Mouse (Mus musculus) fibroblast of lung, adult 2 months (primary cell): ENCODE measurements around the gene Rccd1.

Experiments
- DNase-seq: peaks from one replicate; pipeline ENCODE4 v3.0.0-alpha.2; 2011; ENCODE audit warnings: low read depth

Gene Rccd1

DNA sequence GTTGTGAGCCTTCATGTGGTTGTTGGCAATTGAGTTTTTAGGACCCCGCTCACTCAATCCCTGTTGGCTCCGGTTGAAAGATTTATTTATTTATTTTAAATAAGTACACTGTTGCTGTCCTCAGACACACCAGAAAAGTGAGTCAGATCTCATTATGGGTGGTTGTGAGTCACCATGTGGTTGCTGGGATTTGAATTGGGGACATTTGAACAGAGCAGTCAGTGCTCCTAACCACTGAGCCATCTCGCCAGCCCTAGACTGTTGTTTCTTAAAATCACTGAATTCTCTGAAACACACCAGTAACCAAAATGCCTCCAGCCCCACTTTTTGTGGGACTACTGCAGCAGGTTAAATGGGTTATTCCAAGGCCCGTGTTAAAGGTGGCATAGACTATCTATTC lies 25.5 kb downstream of the Rccd1 start:
- DNase-seq: peak; percentile 22

DNA sequence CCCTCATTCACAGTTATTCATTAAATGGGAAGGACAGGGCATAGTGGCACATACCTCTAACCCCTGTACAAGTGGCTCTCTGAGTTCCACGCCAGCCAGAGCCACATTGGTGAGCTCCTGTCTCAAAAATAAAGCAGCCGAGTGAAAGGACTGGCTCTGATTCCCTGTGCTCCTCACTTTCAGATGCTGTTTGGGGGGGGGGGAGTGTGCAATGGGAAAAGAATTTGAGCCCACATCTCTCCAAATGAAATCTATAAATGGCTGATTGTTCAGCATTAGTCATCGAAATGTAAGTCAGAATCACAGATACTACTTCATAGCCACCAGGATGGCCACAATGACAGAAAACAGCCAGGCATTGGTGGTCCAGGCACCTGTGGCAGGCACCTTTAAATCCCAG lies 27.2 kb downstream of the Rccd1 start:
- DNase-seq: no peak

DNA sequence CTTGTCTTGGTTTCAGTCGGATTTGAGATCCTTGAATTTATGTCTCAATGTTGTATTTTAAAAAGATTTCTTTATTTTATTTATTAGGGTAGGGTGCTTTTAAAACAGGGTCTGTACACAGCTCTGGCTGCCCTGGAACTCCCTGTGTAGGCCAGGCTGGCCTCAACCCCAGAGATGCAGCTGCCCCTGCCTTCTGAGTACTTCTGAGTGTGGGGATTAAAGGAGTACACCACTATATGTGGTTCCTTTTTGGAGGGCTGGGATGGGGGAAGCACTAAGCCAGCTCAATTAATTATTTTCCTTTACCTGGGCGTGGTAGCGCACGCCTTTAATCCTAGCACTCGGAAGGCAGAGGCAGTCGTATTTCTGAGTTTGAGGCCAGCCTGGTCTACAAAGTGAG lies 27.8 kb downstream of the Rccd1 start:
- DNase-seq: no peak

DNA sequence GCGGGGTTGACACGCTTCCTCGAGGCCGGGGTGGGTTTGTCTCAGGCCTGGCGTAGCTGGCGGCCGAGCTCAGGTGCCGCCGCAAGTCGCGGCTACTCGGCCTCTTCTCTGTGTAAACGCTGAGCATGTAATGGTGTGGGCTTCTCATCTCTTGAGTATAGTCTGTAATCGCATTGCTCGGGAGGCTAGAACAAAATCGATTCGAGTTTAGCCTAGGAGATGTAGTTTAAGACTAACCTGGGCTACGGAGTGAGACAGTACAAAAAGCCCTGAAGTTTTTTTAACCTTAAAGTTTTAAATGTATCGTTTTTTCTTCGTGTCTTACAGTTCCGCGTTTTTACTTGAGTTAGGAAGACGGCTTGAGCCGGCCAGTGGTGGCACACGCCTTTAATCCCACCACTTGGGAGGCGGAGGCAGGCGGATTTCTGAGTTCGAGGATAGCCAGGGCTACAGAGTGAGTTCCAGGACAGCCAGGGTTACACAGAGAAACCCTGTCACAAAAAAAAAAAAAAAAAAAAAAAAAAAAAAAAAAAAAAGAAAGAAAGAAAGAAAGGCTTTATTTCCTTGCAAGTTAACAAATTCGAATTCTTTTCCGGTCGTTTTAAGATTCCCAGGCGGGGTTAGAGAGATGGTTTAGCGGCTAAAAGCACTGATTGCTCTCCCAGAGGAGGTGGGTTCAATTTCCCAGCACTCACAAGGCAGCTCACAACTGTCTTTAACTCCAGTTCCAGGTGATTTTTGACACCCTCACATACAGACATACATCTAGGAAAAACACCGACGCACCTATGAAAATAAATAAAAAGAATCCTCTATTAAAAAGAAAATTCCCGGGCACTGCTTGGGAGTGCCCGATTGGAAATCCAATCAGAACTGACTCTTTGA lies 29.2 kb downstream of the Rccd1 start:
- DNase-seq: no peak

DNA sequence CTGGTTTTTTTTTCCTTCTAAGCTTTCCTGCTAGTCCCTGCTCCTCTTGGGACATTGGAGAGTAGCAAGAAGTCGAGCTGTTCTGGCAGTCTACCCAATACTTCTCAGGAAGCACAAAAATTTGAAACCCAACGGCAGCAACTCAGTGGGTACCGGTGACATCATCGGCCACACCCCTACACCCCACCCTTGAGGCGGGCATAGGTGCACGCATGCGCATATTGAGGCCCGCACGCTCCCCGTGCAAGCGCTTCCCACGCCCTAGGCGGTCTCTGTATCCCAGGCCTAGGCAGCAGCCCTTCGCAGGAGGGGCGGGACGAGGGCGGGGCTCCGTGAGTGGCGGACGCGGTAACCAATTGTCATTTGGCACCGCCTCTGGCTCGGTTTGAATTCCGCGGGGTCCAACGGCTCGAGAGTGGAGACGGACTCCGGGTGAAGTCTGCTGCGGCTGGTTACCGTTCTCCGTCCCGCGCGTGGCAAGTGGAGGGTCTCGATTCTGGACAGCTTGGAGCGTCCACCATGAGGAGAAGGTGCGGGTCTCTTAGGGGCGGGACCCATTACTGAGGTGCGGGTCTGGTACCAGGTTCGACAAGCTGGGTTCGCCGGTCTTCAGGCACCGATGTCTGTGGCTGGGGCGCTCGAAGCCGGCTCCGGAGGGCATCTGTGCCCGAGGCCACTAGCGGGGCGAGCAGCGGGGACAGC lies 30.0 kb downstream of the Rccd1 start, which contains the start of gene Prc1:
TSS of gene Prc1 (plus strand) at position 389 of the 702 bp plus-strand sequence.
- peak; percentile 95 for DNase-seq

DNA sequence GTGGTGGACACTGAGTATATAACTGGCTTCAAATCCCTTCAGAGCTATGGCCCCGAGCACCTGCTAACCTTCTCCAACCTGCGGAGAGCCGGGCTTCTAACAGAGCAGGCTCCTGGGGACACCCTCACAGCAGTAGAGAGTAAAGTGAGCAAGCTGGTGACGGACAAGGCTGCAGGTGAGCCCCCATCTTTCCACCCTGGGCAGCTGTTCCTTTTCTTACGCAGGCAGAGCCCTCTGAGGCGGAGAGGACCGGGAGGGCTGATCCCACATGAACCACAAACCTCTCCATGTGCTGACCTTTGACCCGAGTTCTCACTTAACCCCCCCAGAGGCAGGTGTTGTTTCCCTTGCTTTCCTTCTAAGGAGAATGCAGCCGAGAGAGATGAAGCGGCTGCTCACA lies 36.5 kb downstream of the Rccd1 start:
- DNase-seq: no peak

DNA sequence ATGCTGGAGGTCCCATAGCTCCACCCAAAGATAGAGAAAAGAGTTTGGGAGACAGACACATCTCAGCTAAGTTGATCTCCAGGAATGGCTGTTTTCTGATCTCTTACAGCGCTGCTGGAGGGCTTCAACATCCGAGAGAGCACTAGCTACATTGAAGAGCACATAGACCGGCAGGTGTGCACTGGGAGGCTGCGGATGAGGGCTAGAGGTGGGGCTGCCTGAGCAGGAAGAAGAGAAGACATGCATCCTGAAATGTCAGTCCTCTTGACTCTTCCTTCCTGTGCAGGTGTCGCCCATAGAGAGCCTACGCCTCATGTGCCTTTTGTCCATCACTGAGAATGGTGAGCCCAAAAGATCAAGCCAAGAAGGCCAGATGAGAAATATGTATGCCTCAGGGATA lies 38.5 kb downstream of the Rccd1 start:
- no peak for DNase-seq

DNA sequence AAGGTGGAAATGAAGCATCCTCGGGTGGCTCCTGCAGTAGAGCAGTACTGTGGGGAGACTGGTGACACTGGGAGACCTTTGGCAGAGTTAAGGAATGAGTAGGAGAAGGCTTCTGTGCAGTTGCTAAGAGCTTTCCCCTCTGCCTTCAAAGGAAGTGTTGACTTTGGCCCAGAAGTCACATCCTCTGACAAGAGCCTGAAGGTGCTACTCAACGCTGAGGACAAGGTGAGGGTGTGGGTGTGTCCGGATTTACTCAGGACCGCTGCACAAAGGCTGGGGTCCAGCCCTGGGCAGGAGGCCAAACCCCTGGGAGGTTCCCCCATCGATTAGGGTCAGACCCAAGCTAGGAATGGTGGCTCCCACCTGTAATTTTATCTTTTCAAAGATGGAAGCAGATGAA lies 39.9 kb downstream of the Rccd1 start:
- DNase-seq: no peak

DNA sequence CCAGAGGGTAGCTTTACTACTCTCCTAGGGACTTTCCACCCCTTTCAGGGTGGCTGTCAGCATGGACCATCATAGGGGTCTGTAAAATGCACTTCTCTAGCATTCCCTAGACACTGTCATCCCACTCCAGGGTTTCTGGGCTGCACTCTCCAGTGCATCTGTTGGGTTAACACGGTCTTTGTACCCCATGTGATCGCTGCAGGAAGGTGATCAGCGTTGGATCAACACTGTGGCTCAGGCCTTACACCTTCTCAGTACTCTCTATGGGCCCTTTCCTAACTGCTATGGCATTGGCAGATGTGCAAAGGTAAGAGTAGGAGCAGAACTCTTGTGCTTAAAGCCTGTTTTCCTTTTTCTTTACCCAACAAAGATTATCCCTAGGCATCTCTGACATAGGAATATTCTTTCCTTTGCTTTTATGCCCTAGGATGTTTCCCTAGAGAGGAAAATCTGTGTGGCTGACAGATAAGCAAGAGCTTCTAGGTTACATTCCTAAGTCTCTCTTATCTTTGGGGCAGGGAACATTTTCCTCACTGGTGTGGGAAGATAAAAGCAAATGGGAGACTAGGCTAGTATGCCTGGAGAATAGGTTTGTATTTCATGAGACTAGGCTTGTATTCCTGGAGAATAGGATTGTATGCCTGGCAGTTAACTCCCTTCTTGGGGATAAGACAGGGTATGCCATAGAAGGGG lies 40.9 kb downstream of the Rccd1 start:
- DNase-seq: no peak

DNA sequence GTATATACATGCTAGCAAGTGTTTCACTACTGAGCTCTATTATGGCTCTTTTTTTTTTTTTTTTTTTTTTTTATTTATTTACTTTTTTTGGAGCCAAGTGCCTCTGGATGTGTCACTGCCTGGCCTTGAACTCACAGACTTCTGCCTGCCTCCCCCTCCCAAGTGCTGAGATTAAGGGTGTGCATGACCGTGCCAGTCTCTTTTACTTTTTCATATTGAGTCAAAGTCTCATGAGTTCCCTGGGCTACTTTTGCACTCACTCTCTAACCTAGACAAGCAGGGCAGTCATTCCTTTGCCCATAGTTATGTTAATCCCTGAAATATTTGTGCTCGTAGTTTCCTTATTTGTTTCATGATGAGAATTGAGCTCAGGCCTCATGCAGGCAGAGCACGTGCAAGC lies 42.6 kb downstream of the Rccd1 start:
- DNase-seq: no peak

DNA sequence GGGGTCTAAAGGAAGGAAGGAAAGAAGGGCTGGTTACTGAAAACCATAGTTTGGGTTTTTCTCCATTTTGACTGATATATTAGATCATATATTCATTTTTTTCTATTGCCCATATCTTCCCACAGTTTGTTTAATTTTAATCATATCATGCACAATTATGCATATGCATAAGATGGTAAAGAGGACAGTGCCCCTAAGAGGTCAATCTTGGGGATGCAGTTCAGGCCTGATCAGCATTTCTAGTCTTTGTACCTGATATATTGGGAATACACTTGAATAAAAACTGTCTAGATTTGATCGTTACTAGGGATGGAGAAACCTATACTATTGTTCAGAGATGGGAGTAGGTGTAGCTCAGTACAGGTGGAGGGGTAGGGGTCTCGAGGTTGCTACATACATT lies 43.3 kb downstream of the Rccd1 start:
- DNase-seq: no peak

DNA sequence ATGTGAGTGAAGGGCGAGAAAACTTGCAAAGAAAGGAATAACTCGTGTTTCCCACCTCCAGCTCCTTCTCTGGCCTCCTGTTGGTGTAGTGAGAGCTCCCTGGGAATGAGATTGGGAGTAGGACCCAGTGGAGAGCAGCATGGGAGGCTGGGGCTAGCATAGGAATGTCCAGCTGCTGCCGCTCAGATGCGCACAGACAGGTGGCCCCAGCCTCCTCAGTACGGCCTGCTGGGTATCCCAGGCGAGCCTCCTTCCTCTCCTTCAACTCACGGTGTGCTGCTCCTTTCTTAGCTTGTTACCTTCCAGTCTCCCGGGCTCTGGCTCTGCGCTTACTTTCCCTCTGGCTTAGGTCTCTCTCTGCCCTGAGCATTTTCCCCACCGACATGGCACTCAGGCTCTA lies 44.2 kb downstream of the Rccd1 start:
- no peak for DNase-seq

DNA sequence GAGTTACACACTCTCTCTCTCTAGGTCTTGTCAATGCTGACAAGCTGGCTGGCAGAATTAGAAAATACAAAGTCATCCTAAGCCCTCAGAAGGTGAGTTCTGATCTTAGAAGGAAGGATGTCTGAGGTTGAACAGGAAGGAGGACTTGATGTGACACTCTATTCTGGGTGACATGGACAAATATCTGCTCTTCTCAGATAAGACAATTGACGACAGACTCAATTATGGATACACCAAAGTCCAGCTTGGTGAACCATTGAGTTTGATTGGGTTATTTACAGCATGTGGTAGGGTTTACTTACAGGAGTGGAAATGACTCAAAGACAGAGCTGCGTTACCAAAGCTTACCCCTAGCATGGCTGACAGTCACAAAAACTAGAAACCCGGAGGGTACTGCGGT lies 47.9 kb downstream of the Rccd1 start:
- DNase-seq: no peak

DNA sequence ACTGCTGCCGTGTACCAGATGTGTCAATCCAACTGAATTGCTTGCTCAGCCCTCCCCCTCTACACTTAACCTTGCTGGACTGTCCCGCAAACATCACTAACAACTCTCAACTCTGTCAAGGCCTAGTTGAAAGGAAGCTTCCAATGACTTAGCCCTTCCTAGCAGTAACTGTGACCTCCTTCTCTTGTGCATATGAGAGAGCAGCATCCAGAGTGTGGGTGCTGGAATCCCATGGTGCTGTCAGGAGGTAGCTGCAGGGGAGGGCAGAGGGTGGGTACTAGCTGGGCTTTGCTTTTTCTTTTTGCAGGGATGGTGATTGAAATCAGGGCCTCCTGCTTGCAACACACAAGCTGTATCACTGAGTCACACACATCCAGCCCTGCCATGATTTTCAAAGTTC lies 50.8 kb downstream of the Rccd1 start:
- no peak for DNase-seq

DNA sequence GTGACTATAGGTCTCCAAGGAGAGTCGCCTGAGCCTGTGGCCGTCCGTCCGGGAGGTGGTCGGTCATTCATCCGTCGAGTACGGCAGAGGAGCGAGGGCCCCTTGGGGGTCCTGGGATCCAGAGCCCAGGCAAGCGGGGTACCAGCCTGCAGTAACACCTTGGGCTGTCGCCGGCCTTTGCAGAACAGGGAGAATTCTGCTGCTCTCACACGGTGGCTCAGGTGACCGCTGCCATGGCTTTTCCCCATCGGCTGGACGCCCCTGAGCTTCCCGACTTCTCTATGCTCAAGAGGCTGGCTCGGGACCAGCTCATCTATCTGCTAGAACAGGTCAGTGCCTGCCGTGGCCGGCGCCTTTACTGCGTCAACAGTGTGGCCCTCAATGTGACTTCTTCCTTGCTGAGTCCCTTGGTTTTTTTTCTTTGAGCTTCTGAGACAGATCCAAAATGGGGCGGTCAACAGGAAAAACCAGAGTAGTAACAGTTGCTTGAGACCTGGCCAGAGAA lies 54.5 kb downstream of the Rccd1 start:
- no peak for DNase-seq

DNA sequence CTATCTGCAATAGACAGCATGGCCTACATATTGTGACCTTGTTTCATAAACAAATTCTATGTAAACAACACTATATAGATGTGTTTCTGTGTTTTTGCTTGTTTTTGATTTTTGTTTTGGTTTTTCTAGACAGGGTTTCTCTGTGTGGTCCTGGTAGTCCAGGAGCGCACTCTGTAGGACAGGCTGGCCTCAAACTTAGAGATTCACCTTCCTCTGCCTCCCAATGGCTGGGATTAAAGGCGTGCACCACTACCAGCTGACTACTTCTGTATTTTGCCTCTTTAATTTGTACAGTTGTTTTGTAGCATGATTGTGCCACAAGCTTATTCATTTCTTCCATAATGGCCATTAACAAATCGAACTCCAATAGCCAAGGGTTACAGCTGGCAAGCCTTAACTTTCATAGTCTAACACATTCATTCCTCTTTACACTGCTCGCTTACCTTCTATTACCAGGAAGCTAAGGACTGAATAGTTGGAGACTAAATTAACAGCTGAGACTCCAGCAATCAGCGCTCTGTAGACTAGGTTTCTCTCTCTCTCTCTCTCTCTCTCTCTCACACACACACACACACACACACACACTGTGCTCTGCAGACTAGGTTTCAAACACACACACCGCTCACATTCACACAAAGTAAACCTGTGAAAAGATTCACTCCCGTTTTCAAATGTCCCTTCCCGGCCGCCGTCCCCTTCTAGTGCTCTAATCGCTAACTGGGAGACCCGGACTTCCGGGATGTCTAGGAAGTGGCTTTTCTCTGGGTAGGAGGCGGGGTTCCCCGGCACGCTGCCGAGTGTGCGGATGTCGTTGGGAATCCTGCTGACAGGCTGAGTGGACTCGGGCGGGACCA lies 55.1 kb downstream of the Rccd1 start, which contains the start of gene Vps33b:
TSS of gene Vps33b (plus strand) at position 753 of the 854 bp plus-strand sequence.
- peak; percentile 62 for DNase-seq

DNA sequence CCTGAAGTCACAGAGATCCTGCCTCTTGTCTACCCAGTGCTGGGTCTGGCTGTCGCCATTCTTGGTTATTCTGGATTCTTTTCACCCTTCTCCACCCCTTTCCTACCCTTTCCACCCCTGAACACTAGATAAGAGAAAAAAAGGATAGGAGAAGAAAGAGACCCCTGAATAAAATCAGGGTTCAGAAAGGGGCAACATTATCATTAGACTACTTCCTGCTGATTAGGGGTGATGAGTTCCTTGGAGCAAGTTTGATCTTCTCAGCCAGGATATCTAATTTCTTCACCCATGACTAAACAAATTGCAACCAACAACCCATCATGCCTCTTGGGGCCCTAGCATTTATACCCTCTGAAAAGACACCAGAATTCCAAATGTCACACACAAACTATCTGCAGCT lies 56.5 kb downstream of the Rccd1 start:
- DNase-seq: no peak

DNA sequence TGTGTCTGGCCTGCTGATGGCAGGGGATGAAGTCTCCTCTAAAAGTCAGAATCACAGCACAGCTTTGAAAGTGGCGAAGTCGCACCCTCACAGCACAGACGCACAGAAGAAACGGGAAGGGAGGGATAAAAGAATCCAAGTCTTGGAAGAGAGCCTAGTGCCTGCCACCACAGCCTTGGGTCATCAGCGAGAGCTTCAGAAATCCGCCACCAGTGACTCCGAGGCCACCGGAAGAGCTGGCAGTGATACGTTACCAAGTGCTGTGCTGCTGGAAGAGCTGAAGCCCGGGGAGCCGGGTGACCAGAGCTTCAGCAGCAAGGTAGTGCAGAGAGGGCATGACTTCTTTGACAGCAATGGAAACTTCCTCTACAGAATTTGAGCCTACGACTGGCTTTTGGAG lies 59.6 kb downstream of the Rccd1 start:
- no peak for DNase-seq

DNA sequence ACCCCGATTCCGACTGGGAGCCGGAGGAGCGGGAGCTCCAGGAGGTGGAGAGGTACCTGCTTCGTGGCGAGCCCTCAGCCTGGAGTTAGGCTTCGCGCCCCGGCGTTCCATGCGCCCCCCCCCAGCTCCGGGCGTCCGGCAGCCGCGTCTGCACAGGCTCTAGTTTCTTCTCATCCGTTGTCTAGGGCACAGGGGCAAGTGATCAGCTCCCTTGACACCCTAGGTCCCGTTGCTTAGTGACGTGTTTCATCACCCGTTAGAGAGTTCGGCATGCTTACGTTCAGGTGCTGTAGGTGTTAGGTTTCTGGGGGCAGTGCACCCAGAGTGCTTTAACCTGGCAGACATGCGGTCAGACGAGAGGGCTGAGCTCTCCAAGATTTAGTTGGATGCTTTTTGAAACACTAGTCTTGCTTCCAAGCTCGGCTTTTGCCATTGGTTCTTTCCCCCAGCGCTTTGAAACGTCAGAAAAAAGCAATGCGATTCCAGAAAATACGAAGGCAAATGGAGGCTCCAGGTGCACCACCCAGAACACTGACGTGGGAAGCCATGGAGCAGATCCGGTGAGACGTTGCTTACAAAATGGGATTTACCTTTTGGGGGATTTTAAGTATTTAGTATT lies 62.8 kb downstream of the Rccd1 start:
- DNase-seq: no peak

DNA sequence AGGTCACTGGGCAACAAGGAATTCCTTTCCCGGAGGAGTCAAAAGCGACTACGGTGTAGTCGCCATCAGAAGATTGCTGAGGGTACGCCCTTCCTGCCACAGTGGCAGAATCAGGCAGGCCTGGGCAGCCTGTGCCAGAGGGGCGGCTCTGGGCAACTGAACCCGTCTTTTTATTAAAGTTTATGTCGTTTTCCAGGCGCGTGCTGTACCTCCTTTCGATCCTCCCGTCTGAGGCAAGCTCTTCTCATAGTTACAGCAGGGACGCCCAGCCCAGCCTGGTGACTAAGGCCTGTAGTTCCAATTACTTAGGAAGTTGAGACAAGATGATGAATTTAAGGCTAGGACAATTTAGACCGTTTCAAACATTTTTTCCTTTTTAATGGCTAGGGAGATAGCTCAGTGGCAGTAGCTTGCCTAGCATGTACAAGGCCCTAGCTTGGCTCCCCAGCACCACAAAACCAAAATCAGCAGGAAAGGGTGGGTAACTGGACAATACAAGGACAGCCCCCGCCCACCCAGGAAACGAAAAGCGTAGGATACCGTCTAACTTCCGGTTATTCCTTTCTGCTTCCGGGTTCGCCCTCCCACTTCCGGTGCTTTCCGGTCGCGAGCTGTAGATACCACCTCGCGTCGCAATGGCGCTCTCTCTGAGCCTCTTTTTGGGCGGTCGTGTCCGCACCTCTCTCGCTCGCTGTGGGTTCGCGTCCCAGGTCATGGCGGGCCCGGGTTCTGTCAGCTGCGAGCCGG lies 63.5 kb downstream of the Rccd1 start, which contains the start of gene Ngrn:
TSS of gene Ngrn (plus strand) at position 591 of the 747 bp plus-strand sequence.
- peak; percentile 70 for DNase-seq
